Mouse (Mus musculus) CH12.LX (cell line): Measurements from ENCODE around the gene Mybpc3. TPM values are rescaled to one million over a fixed set of nuclear protein-coding genes. Genes with fewer than 3 reads are reported as not detected.
"Not testable (repeated sequence)": the region's sequence is repeated elsewhere in the genome, so short reads cannot be mapped to it uniquely, and the experiment has no call there.

ENCODE experiments used
- DNase-seq: peaks from one replicate; pipeline ENCODE4 v3.0.0-alpha.2; 2013; ENCODE audit errors: extremely low read depth
- H3K27ac ChIP-seq: 2 replicates; pipeline ENCODE4 v1.5.1; 2012; ENCODE audit warnings: low read depth, mild to moderate bottlenecking, control low read depth, moderate library complexity; ENCODE audit not compliant: insufficient read depth
- H3K27me3 ChIP-seq: replicated peaks from 2 replicates; pipeline ENCODE3; 2012; ENCODE audit warnings: inconsistent platforms
- H3K36me3 ChIP-seq, 2 experiments: replicated peaks in 1 of 2; 2 replicates each; pipeline versions ENCODE3 to v1.6.1; 2012; ENCODE audit warnings: inconsistent platforms in 1 of 2, low read length in 1 of 2, mild to moderate bottlenecking in 1 of 2, mixed read lengths in 1 of 2, moderate library complexity in 1 of 2; ENCODE audit not compliant: control insufficient read depth in 1 of 2, insufficient read depth in 1 of 2
- H3K4me1 ChIP-seq, 2 experiments: 2 replicates each; pipeline ENCODE4 v1.6.1; 2012; ENCODE audit warnings: inconsistent platforms in 1 of 2, moderate library complexity in 1 of 2; ENCODE audit not compliant: insufficient read depth in 2 of 2, control insufficient read depth in 1 of 2
- H3K4me2 ChIP-seq: 2 replicates; pipeline ENCODE4 v1.6.1; 2012; ENCODE audit warnings: low read depth, mild to moderate bottlenecking, control low read depth; ENCODE audit not compliant: poor library complexity, insufficient read depth, severe bottlenecking
- H3K4me3 ChIP-seq, 3 experiments: fragments of 150-350 bp in 1 of 3; sonication (generic) in 1 of 3; replicated peaks in 1 of 3; 2 replicates each; pipeline versions ENCODE3 to v1.5.1; 2011 to 2012; ENCODE audit warnings: low read depth in 2 of 3, low read length in 2 of 3, mild to moderate bottlenecking in 2 of 3, moderate library complexity in 2 of 3, control low read depth in 1 of 3, improper control_type of control experiment in 1 of 3, inconsistent platforms in 1 of 3, mixed read lengths in 1 of 3; ENCODE audit not compliant: poor library complexity in 1 of 3
- H3K79me2 ChIP-seq: replicated peaks from 2 replicates; pipeline ENCODE4 v1.6.1; 2012; ENCODE audit warnings: mild to moderate bottlenecking, moderate library complexity; ENCODE audit not compliant: control insufficient read depth, poor library complexity, insufficient read depth, severe bottlenecking; ENCODE audit errors: extremely low read depth
- H3K9ac ChIP-seq: 2 replicates; pipeline ENCODE4 v1.6.1; 2012; ENCODE audit warnings: low read depth, mild to moderate bottlenecking, control low read depth, moderate library complexity; ENCODE audit not compliant: insufficient read depth
- H3K9me3 ChIP-seq: replicated peaks from 2 replicates; pipeline ENCODE3; 2012; ENCODE audit warnings: low read length, inconsistent platforms, mixed read lengths
- CHD1 ChIP-seq: IDR thresholded peaks from 2 replicates; pipeline ENCODE4 v1.6.1; 2012; ENCODE audit warnings: low read depth, low read length, improper control_type of control experiment, inconsistent platforms
- CHD2 ChIP-seq: IDR thresholded peaks from 2 replicates; pipeline ENCODE4 v1.6.1; 2011; ENCODE audit warnings: low read length, improper control_type of control experiment
- CTCF ChIP-seq, 2 experiments: IDR thresholded peaks in 1 of 2; conservative IDR thresholded peaks in 1 of 2; 2 replicates each; pipeline ENCODE4 v1.5.1; 2011 to 2012; ENCODE audit warnings: low read depth in 2 of 2, low read length in 2 of 2, improper control_type of control experiment in 1 of 2, inconsistent platforms in 1 of 2, mild to moderate bottlenecking in 1 of 2, moderate library complexity in 1 of 2
- JUN ChIP-seq: IDR thresholded peaks from 2 replicates; pipeline ENCODE4 v1.6.1; 2011; ENCODE audit warnings: low read depth, mild to moderate bottlenecking, low read length, improper control_type of control experiment, moderate library complexity; ENCODE audit not compliant: insufficient read depth
- MAFK ChIP-seq: IDR thresholded peaks from 2 replicates; pipeline ENCODE4 v1.6.1; 2011; ENCODE audit warnings: low read length, improper control_type of control experiment; ENCODE audit not compliant: insufficient replicate concordance
- MEF2A ChIP-seq: IDR thresholded peaks from 2 replicates; pipeline ENCODE4 v1.6.1; 2014; ENCODE audit warnings: low read depth, mild to moderate bottlenecking, inconsistent platforms, low read length, improper control_type of control experiment, borderline replicate concordance
- RCOR1 ChIP-seq: conservative IDR thresholded peaks from 2 replicates; pipeline ENCODE4 v1.6.1; 2012; ENCODE audit warnings: low read depth, mild to moderate bottlenecking, inconsistent platforms, low read length, improper control_type of control experiment
- ZKSCAN1 ChIP-seq: IDR thresholded peaks from 2 replicates; pipeline ENCODE4 v1.6.1; 2012; ENCODE audit warnings: low read depth, inconsistent platforms, low read length, improper control_type of control experiment, borderline replicate concordance
- dilution Hi-C: fragments of 300-500 bp; cut with MboI; formaldehyde crosslinking; loops from 2 replicates; pipeline ENCODE4 v1.14.3; 2020; ENCODE audit warnings: low sequenced_read_pairs; ENCODE audit not compliant: extremely low pct_unique_long_range_greater_than_20kb, extremely low pct_ligation_motif_present
- in situ Hi-C: fragments of 300-500 bp; cut with MboI; formaldehyde crosslinking; loops from 3 replicates; pipeline ENCODE4 v1.14.3; 2019; ENCODE audit warnings: low sequenced_read_pairs, low pct_ligation_motif_present, low pct_unique_long_range_greater_than_20kb, mixed read lengths
- polyA plus RNA-seq: library from polyadenylated mRNA; unstranded; fragments of >175 nt; gene quantifications from 2 replicates; pipeline ENCODE4 v1.2.1, GENCODE M21; 2012; ENCODE audit warnings: low read depth; ENCODE audit not compliant: insufficient read length
- total RNA-seq, 2 experiments: library from RNA; depleted of rRNA; stranded (reverse); fragments of 300-350 nt in 1 of 2; fragments of >200 nt in 1 of 2; gene quantifications; 2 replicates each; pipeline ENCODE4 v1.2.3; 2012 to 2014

Mybpc3 gene
- total and polyA plus RNA-seq, 3 experiments = 0.04 to 0.27 (median 0.07) TPM

GRCm38 (mm10) chr2:91110429-91110828 is 7.5 kb upstream of the Mybpc3 start:
- no peak for TF ChIP-seq CHD2
- peak in 1 of 2 experiments; percentile 29; a peak in 2 of 4 replicates for TF ChIP-seq CTCF (conservative IDR thresholded peaks at IDR 0.05 in 1 of 2, IDR thresholded peaks at IDR 0.05 in 1 of 2; ENCODE audit: low read depth in 2 of 2, low read length in 2 of 2)
- no peak overlapping the region for H3K9ac ChIP-seq
- H3K4me1 ChIP-seq = 0 out of 4 replicates have a peak, but pooled peaks cover 0 to 3% of the 10 kb centered on the region in 2 experiments
- peak; percentile 17 for DNase-seq
- no peak overlapping the region for H3K4me3 ChIP-seq
- peaks cover 84 to 96% of the 10 kb centered on the region in 2 experiments for H3K36me3 ChIP-seq
- H3K9me3 ChIP-seq = no peaks in the 10 kb centered on the region
- H3K27me3 ChIP-seq = no peaks in the 10 kb centered on the region
- peaks cover 16% of the 10 kb centered on the region for H3K79me2 ChIP-seq
- no peak overlapping the region for H3K27ac ChIP-seq
- dilution Hi-C loops (no loop called here), in situ Hi-C loops (no loop called here)
- H3K4me2 ChIP-seq = no peak overlapping the region

DNA sequence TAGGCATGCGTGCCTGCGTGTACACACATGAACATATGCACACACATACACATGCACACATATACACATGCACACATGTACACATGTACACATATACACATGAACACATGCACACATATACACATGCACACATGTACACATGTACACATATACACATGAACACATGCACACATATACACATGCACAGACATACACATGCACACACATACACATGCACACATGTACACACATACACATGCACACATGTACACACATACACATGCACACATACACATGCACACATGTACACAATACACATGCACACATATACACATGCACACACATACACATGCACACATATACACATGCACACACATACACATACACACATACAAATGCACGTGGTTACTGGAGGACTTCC is 6.1 kb upstream of the Mybpc3 start:
- peaks cover 87 to 98% of the 10 kb centered on the region in 2 experiments for H3K36me3 ChIP-seq
- H3K27me3 ChIP-seq, in situ Hi-C loops, H3K9me3 ChIP-seq, H3K27ac ChIP-seq, H3K4me2 ChIP-seq, dilution Hi-C loops, H3K4me3 ChIP-seq, DNase-seq, H3K9ac ChIP-seq, H3K4me1 ChIP-seq: not testable (repeated sequence)
- H3K79me2 ChIP-seq = peaks cover 16% of the 10 kb centered on the region

GRCm38 (mm10) chr2:91112491-91112890 is 5.5 kb upstream of the Mybpc3 start:
- TF ChIP-seq RCOR1 (no peak), ZKSCAN1 (no peak), JUN (no peak), CHD1 (no peak), MAFK (no peak), MEF2A (no peak)
- Histone ChIP-seq H3K36me3 (peaks cover 83 to 98% of the 10 kb centered on the region in 2 experiments), H3K27me3 (no peaks in the 10 kb centered on the region), H3K4me2 (no peak overlapping the region), H3K9me3 (no peaks in the 10 kb centered on the region), H3K4me1 (0 out of 4 replicates have a peak, but pooled peaks cover 0 to 3% of the 10 kb centered on the region in 2 experiments), H3K4me3 (no peak overlapping the region), H3K9ac (no peak overlapping the region), H3K27ac (no peak overlapping the region), H3K79me2 (peaks cover 10% of the 10 kb centered on the region)
- in situ Hi-C loops = no loop called here
- dilution Hi-C loops = no loop called here
- no peak for DNase-seq
